Mouse (Mus musculus) 3T3-L1 (cell line): ENCODE results near the gene Dennd6b.

Source experiments
- DNase-seq: peaks from one replicate; pipeline ENCODE4 v3.0.0-alpha.2; 2015; ENCODE audit warnings: low read depth, low spot score

Dennd6b gene

DNA sequence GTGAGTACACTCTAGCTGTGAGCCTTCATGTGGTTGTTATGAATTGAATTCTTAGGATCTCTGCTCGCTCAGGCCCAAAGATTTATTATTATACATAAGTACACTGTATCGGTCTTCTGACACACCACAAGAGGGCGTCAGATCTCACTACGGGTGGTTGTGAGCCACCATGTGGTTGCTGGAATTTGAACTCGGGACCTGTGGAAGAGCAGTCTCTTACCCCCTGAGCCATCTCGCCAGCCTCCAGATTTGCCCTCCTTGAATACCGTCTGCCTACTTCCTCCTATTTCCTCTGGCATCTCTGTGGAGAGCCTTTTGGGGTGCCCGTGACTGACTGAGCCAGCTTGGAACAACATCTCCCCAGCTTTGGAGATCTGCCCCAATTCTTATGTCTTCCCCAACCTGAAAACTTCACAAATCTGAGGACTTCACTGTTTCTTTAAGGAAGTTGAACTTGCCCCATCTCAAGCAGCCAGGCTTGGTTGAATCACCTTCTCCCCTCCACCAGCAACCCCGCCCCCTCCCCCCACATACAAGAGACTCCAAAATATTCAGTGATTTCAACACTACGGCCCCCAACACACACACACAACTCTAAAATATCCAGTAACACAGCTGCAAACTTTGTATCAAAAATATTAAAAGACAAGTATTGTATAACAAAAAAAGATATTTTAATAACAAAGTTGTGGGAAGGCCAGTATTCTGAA, 14.6 kb downstream of the Dennd6b start:
- DNase-seq: peak; percentile 22

- DNase-seq: peak; percentile 87
Measured at GRCm38 (mm10) chr15:89180571-89181229, 15.6 kb downstream of the Dennd6b start, which contains the start of gene Plxnb2. Gene Plxnb2 (minus strand): TSS chr15:89180788.

DNA sequence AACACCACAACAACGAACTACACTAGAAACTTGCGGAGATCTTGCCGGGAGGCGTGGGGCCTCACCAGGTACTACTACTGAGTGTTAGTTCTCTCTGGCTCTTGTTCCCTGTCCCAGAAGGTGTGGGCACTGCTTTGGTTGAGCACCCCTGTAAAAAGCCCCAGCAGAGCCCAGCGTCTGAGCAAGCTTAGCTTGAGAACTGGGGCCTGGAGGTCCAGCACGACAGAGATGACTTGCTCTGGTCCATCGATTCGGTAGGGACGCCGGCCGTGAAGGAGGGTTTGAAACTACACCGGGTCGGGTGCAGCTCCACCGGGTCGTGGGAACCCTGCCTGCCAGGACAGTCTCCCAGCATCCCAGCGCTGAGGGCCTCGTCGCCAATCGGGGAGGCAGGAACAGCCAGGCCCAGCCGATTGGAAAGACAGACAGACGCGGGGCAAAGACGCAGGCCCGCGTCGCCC, 16.2 kb downstream of the Dennd6b start:
- DNase-seq: peak; percentile 52

GRCm38 (mm10) chr15:89179630-89179964, 16.7 kb downstream of the Dennd6b start:
- DNase-seq: peak; percentile 44

DNA sequence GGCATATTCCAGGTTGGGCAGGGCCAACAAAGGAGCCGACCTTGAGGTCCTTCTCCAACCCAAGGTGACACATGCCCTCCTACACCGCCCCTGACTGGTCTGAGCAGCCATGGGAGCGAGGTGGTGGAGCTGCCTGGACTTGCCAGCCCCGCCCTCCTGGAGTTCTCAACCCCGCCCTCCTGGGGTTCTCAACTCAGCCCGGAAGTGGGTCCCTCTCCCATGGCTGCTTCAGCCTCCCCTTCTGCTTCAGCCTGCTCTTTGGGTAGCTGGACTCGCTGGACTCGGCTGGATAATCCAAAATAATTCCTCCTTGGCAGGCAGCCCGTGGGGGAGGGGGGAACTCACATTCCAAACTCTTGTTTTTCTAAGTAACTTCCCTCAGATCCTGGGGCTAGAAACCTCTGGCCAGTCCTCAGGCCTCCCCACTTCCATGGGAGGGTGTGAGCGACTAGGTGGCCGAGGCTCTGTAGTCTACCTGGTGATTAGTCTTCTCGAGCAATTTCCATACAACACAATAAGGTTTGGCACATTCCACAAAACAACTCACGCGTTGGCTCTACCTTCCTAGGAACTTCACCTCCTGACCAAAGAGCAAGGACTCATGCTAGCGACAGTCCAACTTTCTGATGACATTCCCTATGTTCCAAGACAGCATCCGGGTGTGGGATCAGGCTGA, 17.2 kb downstream of the Dennd6b start:
- peak; percentile 89 for DNase-seq

DNA sequence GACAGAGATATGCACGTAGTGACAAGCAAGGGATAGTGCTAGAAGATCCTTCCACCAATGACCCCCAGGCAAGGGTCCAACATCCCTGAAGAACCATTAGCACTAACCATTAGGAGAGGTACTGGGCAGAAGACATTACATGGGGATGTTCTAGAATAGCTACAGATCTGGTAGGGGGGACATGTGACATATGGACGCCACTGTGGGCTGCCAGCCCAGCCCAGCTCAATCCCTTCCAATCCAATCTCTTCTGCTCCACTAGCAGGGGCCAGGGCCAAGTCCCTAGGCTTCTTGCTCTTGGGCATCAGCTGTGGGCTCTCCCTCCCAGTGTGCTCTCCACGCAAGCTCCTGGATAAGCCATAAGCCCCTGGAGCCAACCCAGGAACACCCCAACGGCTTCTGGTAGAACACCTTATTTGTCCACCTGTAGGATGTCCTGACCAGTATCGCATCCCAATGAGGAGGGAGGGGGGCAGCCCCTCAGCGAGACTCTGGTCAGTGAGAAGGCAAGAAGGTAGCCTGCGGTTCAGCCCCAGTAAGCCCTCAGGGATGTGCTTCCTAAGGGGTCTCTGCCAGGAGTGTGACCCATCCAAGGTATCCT, 17.9 kb downstream of the Dennd6b start:
- DNase-seq: no peak

DNA sequence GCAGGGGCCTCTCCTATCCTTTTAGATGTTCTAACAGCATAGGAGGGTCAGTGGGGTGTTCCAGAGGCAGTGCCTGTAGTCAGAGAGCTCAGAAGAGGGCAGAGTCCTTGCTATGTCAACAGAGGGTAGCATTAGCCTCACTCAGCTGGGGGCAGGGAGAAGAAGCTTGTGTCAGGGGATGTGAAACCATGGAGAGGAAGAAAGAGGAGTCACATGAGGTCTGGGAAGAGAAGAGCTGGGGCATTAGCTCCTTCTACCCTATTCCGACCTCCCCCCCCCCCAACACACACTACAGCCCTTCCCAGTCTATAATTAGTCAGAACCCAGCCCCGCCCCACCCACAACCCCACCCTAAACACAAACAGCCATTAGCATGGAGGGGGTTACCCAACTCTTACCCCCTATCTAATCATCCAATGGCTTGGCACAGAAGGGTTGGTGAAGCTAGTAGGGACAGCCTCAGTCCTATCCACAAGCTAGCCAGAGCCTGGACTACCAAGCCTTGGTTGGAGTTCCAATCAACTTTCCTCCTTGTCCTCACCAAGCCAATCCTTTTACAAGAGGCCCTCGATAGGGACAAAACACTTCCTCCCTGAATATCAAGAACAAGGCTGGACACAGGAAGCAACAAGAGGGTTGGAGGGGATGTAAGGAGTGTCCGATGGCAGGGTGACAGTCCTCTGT, 18.6 kb downstream of the Dennd6b start:
- no peak for DNase-seq

DNA sequence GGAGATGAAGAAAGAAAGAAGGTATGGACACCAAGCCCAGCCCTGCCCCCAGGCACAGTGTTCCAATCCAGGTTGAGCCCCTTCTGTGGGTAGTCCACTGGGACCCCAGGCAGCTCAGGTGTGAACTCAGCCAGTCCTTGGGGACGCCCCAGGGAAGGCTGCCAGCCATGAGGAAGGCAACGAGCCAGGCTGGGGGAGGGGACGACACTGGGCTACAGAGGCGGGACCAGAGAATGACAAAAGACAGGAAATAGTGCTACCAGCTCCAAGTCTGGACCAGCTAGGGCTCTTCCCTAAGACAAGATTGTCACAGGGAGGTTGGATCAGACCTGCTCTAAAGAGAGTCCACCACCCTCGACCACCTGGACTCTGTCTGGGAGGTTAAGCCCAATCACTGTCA, 19.2 kb downstream of the Dennd6b start:
- DNase-seq: peak; percentile 36

- DNase-seq: no peak
Measured at GRCm38 (mm10) chr15:89175411-89176155, 20.7 kb downstream of the Dennd6b start.

GRCm38 (mm10) chr15:89174889-89175339, 21.4 kb downstream of the Dennd6b start:
- DNase-seq: no peak

- no peak for DNase-seq
Measured at GRCm38 (mm10) chr15:89173906-89174214, 22.4 kb downstream of the Dennd6b start.

DNA sequence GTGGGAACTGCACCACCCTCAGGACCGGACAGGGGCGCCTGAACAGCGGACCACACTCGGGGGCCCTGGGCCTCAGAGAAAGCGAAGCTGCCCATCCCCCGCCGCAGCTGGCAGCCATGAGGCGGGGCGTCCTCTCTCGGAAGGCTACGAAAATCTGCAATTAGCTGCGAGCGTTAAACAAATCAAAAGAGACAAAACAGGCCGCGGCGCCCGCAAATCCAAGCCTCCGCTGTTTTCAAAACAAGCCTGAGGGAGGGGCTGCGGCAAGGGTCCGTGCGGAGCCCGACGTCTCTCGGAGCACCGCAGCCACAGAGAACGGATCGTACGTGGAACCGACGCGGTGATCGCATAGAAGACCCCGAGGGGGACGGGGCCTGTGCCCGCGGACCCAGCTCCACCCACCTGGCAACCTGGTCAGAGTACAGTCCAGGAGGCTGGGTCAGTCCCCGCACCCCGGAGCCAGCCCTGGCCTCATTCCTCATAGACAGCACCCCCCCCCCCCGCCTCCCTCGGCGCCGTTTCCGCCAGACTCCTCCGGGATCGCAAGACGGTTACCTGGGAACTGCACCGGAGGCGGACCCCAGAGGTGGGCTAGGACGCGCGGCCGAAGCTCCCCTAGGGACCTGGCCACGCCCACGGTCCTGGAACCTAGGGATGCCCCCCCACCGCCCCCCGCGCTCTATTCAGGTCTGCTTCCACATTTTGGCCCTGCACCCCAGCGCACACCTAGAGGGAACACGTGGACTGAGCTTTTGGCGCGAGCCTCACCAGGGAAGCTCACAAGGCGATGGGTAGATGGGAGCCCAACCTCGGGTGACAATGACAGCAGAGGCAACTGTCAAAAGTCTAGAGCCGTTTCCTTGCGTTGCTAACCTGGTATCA, 23.0 kb downstream of the Dennd6b start:
- no peak for DNase-seq

- no peak for DNase-seq
Measured at GRCm38 (mm10) chr15:89172276-89172935, 23.9 kb downstream of the Dennd6b start.

GRCm38 (mm10) chr15:89171526-89172051, 24.7 kb downstream of the Dennd6b start:
- DNase-seq: no peak

GRCm38 (mm10) chr15:89170102-89170501, 26.2 kb downstream of the Dennd6b start:
- no peak for DNase-seq

DNA sequence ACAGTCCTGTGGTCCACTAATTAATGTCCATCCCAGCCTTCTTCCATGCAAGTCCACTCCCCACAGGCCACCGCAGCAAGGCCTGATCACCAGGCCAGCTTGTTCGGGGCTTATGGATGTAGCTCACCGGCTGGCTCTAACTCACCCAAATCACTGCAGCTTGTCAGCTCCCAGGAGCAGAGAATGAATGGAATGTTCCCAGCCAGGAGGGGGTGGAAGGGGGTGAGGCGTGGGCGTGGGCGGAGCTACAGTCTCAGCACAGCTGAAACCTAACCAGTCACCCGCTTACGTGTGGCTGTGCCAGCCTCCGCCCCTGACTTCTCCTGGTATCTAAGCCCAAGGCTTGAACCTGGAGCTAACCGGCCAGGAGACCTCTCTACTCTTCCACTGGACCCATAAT, 26.9 kb downstream of the Dennd6b start:
- DNase-seq: peak; percentile 96

- DNase-seq: no peak
Measured at GRCm38 (mm10) chr15:89168922-89169321, 27.4 kb downstream of the Dennd6b start.

DNA sequence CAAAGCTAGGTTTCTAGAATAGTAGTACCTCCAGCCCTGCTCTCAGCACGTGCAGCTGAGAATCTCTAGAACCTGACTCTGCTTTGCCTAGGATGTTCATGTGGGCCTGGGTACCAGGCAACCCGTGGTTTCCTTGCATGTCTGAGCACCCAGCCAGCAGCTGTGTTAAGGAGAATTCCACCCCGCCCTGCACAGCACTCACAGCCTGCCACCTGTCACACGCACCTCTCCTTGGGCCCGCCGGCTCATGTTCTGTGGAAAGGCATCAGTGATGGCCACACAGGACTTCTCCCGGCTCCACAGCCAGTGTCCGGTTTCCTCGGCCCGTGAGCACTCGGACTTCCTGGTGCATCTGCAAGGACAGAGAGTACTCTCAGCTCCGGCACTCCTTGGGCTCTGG, 30.8 kb downstream of the Dennd6b start:
- DNase-seq: no peak

DNA sequence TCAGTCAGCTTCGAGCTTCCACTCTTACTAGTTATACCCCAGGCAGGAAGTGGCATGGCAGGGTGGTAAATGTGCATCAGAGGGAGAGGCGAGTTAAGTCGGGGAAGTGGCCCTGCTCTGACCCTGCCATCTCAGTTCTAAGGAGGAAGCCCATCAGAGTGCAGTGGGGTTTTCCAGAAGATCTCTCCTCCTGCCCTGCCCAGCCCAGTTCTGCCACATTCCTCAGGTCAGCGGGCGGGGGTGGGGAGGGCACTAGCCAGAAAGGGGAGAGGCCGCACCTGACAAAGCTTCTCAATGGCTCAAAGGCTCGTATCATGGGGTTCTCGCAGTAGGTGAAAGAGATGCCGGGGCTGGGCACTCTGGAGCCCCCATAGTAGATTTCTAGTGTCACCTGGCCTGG, 34.9 kb downstream of the Dennd6b start:
- no peak for DNase-seq
